Mouse (Mus musculus) hindbrain, embryonic 11.5 days (tissue): ENCODE data around the gene Npl. TPM values are rescaled to one million over a fixed set of nuclear protein-coding genes. Genes with fewer than 3 reads are reported as not detected.

Experiments
- ATAC-seq: fragments of 200-750 bp; cut with Nextera tagmentation; 2 replicates; pipeline ENCODE4 v1.8.0; 2017; ENCODE audit warnings: mild to moderate bottlenecking, moderate TSS enrichment, moderate library complexity; ENCODE audit not compliant: low FRiP score
- DNase-seq: peaks from one replicate; pipeline ENCODE4 v3.0.0-alpha.2; 2015; ENCODE audit warnings: low spot score
- H3K27ac ChIP-seq: fragments of 300-500 bp; sonication (generic); 2 replicates; pipeline ENCODE4 v1.5.1; 2014; ENCODE audit warnings: mild to moderate bottlenecking, low read depth, low read length
- H3K27me3 ChIP-seq: fragments of 300-500 bp; sonication (generic); 2 replicates; pipeline ENCODE4 v1.6.1; 2014; ENCODE audit warnings: mild to moderate bottlenecking, low read length, moderate library complexity, mixed read lengths; ENCODE audit not compliant: control insufficient read depth, insufficient read depth
- H3K36me3 ChIP-seq: fragments of 300-500 bp; sonication (generic); 2 replicates; pipeline ENCODE4 v1.6.1; 2014; ENCODE audit warnings: mild to moderate bottlenecking, low read length, moderate library complexity, mixed read lengths; ENCODE audit not compliant: control insufficient read depth, insufficient read depth
- H3K4me1 ChIP-seq: fragments of 300-500 bp; sonication (generic); replicated peaks from 2 replicates; pipeline ENCODE4 v1.6.1; 2014; ENCODE audit warnings: low read length, mixed read lengths; ENCODE audit not compliant: control insufficient read depth, insufficient read depth
- H3K4me2 ChIP-seq: fragments of 300-500 bp; sonication (generic); replicated peaks from 2 replicates; pipeline ENCODE4 v1.6.1; 2014; ENCODE audit warnings: mild to moderate bottlenecking, low read depth, low read length
- H3K4me3 ChIP-seq: fragments of 300-500 bp; sonication (generic); 2 replicates; pipeline ENCODE4 v1.5.1; 2014; ENCODE audit warnings: low read depth, low read length
- H3K9ac ChIP-seq: fragments of 300-500 bp; sonication (generic); 2 replicates; pipeline ENCODE4 v1.6.1; 2014; ENCODE audit warnings: low read depth, low read length
- H3K9me3 ChIP-seq: fragments of 300-500 bp; sonication (generic); 2 replicates; pipeline ENCODE4 v1.6.1; 2016; ENCODE audit warnings: low read length; ENCODE audit not compliant: control insufficient read depth
- WGBS: fragments of 180-500 bp; shearing (Covaris S2); extraction: QIAGEN DNeasy Blood & Tissue Kit; methylation state at CpG from one replicate; pipeline ENCODE4 v1.1.7; 2014; 5-methylcytosine and 5-hydroxymethylcytosine counted together
- polyA plus RNA-seq: library from polyadenylated mRNA; unstranded; fragments of >200 nt; fragmentation: Nextera tagmentation; extraction: Ambion mirVana; gene quantifications from 2 replicates; pipeline ENCODE4 v1.2.1, GENCODE M21; 2014

The Npl gene
- polyA plus RNA-seq, result 15.5 and 16.2 TPM in 2 replicates

DNA sequence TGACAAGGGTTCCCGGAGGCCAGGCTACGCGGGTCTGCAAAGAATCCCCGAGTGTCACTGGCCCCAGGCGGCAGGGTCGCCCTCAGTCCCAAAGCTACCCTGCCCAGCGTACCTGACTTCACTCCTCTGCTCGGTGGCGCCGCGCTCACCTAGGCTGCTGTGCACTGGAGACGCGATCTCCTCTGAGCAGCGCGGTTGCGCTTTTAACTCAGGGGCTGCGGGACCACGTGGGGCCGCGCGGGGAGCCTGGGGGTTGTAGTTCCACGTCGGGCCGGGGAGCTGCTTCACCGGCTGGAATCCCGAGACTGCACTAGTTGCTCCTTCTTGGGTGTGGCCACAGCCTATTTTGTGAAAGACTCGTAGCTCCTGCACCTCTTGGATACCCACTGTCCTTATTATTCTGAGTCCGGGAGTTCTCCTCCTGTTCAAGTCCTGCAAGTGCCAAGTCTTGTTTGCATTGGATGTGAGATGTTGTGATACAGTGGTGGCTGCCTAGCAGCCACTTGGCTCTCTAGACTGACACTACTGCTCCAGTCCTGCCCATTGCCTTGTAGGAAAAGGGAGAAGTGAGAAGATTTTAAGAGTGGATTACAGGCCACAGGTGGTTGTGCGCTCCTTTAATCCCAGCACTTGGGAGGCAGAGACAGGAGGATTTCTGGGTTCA lies at the start of gene Npl:
TSS of gene Npl (minus strand) at position 510 of the 664 bp plus-strand sequence.
- peak; percentile 93 for ATAC-seq
- WGBS, result 5% methylated on average over 29 of the region's 29 CpGs
- H3K27me3 ChIP-seq, result no peaks in the 10 kb centered on the region

DNA sequence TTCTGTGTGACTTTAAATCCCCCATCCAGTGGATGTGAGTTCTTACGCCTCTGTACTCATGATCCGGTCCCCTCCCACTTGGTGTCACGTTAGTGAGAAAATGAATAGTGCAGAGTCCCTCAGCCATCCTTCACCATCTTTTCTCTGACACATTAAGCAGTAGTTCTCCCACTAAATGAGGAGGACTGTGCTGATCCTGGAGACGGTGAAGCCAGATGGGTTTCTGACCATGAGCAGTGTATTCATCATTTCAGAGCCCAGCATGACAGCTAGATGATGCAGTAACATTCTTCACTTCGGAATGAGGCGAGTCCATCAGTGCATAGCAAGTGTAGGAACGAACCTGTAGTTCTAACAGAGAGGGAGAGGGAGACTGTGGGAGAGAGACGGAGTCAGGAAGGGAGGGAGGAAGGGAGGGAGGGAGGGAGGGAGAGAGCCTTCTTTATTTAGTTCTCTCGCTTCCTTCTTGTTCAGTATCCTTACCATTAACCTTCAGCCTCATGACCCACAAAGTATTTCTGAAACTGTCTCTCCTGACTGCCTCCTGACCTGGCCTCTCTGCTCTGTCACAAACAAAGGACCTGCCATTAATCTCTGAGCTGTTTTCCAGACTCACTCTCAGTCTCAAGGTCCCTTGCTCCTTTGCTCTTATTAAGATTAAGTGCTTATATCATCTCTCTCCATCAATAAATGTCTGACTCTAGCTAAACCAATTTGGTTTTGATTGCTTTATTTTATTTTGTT lies 49.6 kb upstream of the Npl start:
- Histone ChIP-seq H3K9me3 (no peaks in the 10 kb centered on the region), H3K27ac (no peak overlapping the region), H3K27me3 (no peaks in the 10 kb centered on the region), H3K9ac (no peak overlapping the region), H3K4me3 (no peak overlapping the region), H3K4me1 (no peaks in the 10 kb centered on the region), H3K4me2 (no peak overlapping the region), H3K36me3 (no peaks in the 10 kb centered on the region)
- DNase-seq (peak; percentile 34), ATAC-seq (peak; percentile 64)
- 42% methylated on average over 9 of the region's 9 CpGs for whole genome bisulfite sequencing

More for the DNA sequence above, at the start of gene Npl:
- Histone ChIP-seq H3K4me1 (no peaks in the 10 kb centered on the region), H3K9me3 (no peaks in the 10 kb centered on the region), H3K9ac (peak within 1 kb of the TSS; percentile 49; the same call in 1 of the 2 replicates), H3K4me2 (peak within 1 kb of the TSS; percentile 64), H3K36me3 (no peaks in the 10 kb centered on the region), H3K27ac (no peak within 1 kb of the TSS), H3K4me3 (peak within 1 kb of the TSS; percentile 43)
- peak; percentile 81 for DNase-seq

DNA sequence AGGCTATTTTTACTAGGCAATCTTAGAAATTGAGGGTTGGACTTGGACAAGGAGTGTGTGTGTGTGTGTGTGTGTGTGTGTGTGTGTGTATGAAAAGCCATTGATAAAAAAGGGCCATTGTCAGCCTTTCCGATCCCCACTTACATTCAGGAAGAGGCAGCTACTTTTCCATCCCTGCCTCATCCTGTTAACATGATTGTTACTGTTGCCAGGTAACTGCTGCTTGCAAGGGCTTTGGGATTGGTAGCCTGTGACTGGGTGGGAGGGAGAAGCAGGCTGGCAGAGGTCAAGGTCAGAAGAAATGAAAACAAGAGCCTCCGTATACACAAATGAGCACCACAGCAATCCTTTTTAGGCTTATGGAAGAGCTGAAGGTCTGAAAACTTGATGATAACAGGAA lies 48.9 kb upstream of the Npl start:
- H3K27me3 ChIP-seq, result no peaks in the 10 kb centered on the region
- no peaks in the 10 kb centered on the region for H3K36me3 ChIP-seq
- DNase-seq (peak; percentile 75), ATAC-seq (peak; percentile 80)
- no peaks in the 10 kb centered on the region for H3K4me1 ChIP-seq
- no peak overlapping the region for H3K27ac ChIP-seq
- WGBS, result 13% methylated on average over 2 of the region's 2 CpGs
- H3K9me3 ChIP-seq, result no peaks in the 10 kb centered on the region
- H3K4me2 ChIP-seq, result no peak overlapping the region
- no peak overlapping the region for H3K4me3 ChIP-seq
- H3K9ac ChIP-seq, result no peak overlapping the region

- no peak for DNase-seq
- H3K9me3 ChIP-seq, result no peaks in the 10 kb centered on the region
- 40% methylated on average over 2 of the region's 2 CpGs for WGBS
- no peaks in the 10 kb centered on the region for H3K36me3 ChIP-seq
- H3K27ac ChIP-seq, result no peak overlapping the region
- no peak overlapping the region for H3K4me2 ChIP-seq
- no peaks in the 10 kb centered on the region for H3K27me3 ChIP-seq
- H3K4me3 ChIP-seq, result no peak overlapping the region
- ATAC-seq, result no peak
- no peaks in the 10 kb centered on the region for H3K4me1 ChIP-seq
- H3K9ac ChIP-seq, result no peak overlapping the region
Measured at GRCm38 (mm10) chr1:153593678-153594077, 43.8 kb upstream of the Npl start.

DNA sequence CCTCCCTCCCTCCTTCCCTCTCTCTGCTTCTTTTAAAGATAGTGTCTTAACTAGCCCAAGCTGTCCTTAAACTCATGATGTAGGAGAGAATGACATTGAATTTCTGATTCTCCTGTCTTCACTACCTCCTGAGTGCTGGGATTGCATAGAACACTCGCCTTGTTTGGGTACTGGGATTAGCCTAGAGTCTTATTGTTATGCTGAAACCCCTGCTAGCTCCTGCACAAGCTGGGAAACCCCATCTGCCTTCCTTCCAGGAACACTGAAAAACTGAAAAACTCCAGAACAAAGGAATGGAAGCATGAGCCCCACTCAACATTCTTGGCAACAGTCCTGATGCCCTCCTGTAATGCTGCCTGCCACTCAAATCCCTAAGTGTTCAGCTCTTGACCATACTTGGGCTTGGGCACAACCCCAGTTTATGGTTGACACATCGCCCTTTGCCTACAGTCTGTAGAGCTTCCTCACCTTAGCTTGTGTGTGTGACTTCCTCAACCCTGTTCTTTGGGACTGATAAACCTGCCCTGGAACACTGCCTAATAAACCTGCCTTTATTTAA lies 40.4 kb upstream of the Npl start:
- H3K4me3 ChIP-seq, result no peak overlapping the region
- no peaks in the 10 kb centered on the region for H3K27me3 ChIP-seq
- no peak overlapping the region for H3K9ac ChIP-seq
- 68% methylated on average over 2 of the region's 2 CpGs for WGBS
- H3K36me3 ChIP-seq, result no peaks in the 10 kb centered on the region
- no peaks in the 10 kb centered on the region for H3K4me1 ChIP-seq
- no peaks in the 10 kb centered on the region for H3K9me3 ChIP-seq
- DNase-seq (no peak), ATAC-seq (no peak)
- H3K4me2 ChIP-seq, result no peak overlapping the region
- H3K27ac ChIP-seq, result no peak overlapping the region

- no peak overlapping the region for H3K9ac ChIP-seq
- H3K36me3 ChIP-seq, result no peaks in the 10 kb centered on the region
- no peaks in the 10 kb centered on the region for H3K27me3 ChIP-seq
- H3K27ac ChIP-seq, result no peak overlapping the region
- no peaks in the 10 kb centered on the region for H3K4me1 ChIP-seq
- H3K4me2 ChIP-seq, result no peak overlapping the region
- 67% methylated on average over 5 of the region's 5 CpGs for WGBS
- DNase-seq, result no peak
- no peak for ATAC-seq
- H3K4me3 ChIP-seq, result no peak overlapping the region
- H3K9me3 ChIP-seq, result no peaks in the 10 kb centered on the region
Measured at GRCm38 (mm10) chr1:153587956-153588355, 38.1 kb upstream of the Npl start.

GRCm38 (mm10) chr1:153586826-153587225 lies 37.0 kb upstream of the Npl start:
- Histone ChIP-seq H3K27ac (no peak overlapping the region), H3K36me3 (no peaks in the 10 kb centered on the region), H3K9ac (no peak overlapping the region), H3K4me1 (no peaks in the 10 kb centered on the region), H3K27me3 (no peaks in the 10 kb centered on the region), H3K4me2 (no peak overlapping the region), H3K9me3 (no peaks in the 10 kb centered on the region), H3K4me3 (no peak overlapping the region)
- 89% methylated on average over 10 of the region's 10 CpGs for WGBS
- no peak for DNase-seq
- ATAC-seq, result no peak

- Histone ChIP-seq H3K9me3 (no peaks in the 10 kb centered on the region), H3K36me3 (no peaks in the 10 kb centered on the region), H3K9ac (no peak overlapping the region), H3K4me2 (no peak overlapping the region), H3K27ac (no peak overlapping the region), H3K4me3 (no peak overlapping the region), H3K27me3 (no peaks in the 10 kb centered on the region), H3K4me1 (no peaks in the 10 kb centered on the region)
- DNase-seq, result no peak
- 61% methylated on average over 2 of the region's 2 CpGs for WGBS
- ATAC-seq, result no peak
Measured at GRCm38 (mm10) chr1:153585752-153586151, 35.9 kb upstream of the Npl start.
